Mouse (Mus musculus) megakaryocyte progenitor cell, adult 5-6 weeks (primary cell): ENCODE measurements around the gene Ccdc115. TPM values are rescaled to one million over a fixed set of nuclear protein-coding genes. Genes with fewer than 3 reads are reported as not detected.
A peak's percentile ranks its signal among the peaks of the same experiment; 100 is the strongest.
"Not testable (repeated sequence)": the region's sequence is repeated elsewhere in the genome, so short reads cannot be mapped to it uniquely, and the experiment has no call there.

Experiments
- ATAC-seq: replicated peaks from 2 replicates; pipeline ENCODE4 v1.8.0; 2016; ENCODE audit warnings: mild to moderate bottlenecking, moderate TSS enrichment, inconsistent platforms; ENCODE audit not compliant: poor library complexity
- total RNA-seq, 2 experiments: library from RNA; stranded (forward) in 1 of 2; stranded (reverse) in 1 of 2; fragments of 157-497, 149-512 nt in 1 of 2; fragments of 200-1000 nt in 1 of 2; gene quantifications; 2 replicates each; pipeline versions ENCODE4 v1.2.3 to v1.2.4; 2015 to 2017

Ccdc115 gene
- total RNA-seq, 2 experiments from 2014 or later, result 52.4 to 65.5 TPM

DNA sequence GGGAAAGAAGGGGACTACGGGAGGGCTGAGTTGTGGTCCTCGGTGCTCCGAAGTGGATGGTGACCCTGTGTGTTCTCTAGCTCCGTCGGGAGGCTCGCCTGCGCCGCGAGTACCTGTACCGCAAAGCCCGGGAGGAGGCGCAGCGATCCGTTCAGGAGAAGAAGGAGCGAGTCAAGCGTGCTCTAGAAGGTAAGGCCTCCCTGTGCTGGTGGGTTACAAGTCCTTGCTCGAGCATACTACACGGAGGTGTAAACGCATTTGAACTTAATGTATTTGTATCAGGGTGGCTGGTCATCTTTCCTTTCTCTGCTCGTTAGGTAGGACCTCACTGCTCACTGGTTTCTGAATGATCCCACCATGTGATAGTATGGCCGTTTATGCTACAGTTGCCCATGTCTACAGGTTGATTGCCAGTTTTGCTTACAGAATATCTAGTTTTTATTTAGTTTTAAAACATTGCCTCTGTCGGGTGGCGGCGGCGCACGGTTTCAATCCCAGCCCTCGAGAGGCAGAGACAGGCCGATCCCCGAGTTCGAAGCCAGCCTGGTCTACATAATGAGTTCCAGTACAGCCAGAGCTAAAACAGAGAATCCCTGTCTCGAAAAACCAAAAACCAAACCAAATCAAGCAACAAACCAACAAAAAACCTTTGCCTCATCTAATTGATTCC, 624 bp upstream of the Ccdc115 start:
- ATAC-seq, result peak; percentile 26

GRCm38 (mm10) chr1:34438381-34439051, 956 bp downstream of the Ccdc115 start:
- ATAC-seq, result no peak

DNA sequence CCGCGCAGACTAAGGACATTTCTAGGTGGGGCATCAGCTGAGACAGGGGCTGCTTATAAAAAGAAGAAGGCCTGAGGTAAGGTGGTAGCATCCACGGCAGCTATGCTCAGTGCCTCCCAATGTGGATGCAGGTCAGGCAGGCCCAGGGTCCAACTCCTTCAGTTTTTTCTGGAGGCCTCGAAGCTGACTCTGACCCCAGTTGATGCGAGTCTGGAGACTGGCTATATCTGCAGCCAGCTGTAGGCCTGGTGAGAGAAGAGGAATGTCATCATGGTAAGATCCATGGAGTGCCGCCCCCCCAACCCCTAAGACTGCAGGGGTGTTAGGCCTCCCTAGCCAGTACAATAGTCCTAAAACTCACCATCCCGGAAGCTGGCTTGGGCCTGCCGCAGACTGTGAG, 2.1 kb downstream of the Ccdc115 start:
- ATAC-seq, result not testable (repeated sequence)

GRCm38 (mm10) chr1:34436374-34436773, 3.1 kb downstream of the Ccdc115 start:
- no peak for ATAC-seq

GRCm38 (mm10) chr1:34435371-34436120, 3.9 kb downstream of the Ccdc115 start:
- ATAC-seq, result no peak

DNA sequence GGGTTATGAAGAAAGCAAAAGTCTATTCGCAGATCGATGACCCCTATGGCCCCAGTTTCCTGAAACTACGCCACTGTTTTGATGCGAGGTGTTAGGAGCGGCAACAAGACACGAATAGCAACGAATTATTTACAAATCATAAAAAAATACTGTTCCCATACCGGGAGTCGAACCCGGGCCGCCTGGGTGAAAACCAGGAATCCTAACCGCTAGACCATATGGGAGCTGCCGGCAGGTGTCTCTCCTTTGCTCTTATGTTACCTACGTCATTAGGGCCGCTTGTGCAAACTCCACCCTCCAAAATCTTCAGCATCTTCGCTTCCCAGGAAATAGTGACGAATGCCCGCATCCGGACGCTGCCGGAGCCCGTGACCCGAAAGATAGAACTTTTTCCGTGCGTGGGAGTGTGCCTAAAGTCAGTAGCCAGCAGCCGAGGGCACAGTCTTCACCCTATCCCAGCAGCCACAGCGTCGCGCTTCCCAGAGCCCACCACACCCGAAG, 4.8 kb downstream of the Ccdc115 start:
- peak; percentile 32 for ATAC-seq

DNA sequence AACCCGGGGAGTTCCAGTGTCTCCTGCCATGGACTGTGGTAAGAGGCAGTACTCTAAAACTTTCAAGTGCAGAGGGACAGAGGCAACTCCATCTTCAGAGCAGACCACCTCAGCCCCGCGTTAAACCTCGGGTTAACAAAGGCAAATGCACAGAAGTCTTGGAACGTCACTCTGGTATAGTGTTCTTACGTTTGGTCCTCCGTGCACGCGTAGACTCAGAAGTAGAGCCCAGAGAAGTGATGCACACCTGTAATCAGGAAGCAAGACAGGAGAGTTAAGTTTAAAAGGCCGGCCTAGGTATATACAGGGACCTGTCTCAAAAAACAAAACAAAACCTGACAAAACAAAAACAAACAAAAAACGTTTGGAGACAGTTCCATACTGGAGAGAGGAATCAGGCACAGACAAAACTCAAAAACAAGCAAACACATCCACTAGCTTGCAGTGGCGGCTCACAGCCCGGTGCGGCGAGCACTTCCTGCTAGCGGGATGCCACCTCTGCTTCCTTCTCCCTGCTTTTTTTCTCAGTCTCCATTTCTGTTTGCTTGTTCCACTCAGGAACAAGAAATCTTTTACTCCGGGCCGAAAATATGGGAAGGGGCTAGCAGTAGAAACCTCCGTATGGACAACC, 5.5 kb downstream of the Ccdc115 start:
- ATAC-seq, result peak; percentile 15; the same call in 1 of the 2 replicates

DNA sequence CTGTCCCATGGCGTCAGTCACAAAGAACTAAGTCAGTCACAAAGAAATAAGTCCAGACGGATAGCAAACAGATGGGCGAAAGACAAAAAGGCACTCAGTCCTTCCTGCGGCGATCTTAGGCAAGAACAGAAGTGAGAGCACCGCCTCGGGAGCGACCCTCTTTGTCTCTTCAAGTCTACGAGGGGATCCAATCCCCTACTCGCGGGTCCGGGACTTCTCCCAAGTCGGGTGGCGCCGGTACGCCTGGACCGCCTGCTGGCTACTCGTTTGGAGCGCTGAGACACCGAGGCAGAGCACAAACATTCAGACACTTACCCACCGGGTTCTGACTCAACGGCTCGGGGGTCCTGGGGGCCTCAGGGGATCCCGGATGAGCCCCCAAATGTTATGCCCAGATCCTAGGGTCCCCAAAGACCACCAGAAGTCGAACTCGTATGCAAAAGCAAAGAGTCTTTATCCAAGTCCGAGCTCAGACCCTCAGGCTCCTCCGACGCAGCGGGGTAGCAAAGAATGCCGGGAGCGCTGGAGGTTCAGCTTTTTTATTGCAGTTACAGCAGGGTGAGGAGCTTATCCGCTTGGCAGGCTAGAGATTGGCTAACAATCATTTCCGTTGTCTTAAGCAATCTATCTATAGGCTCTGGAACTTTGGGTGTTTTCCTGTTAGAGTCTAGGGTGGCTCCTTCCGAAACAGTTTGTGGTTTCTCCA, 6.5 kb downstream of the Ccdc115 start:
- ATAC-seq, result peak; percentile 68

- ATAC-seq, result no peak
These were observed 7.1 kb downstream of the Ccdc115 start for GRCm38 (mm10) chr1:34432411-34432775.

DNA sequence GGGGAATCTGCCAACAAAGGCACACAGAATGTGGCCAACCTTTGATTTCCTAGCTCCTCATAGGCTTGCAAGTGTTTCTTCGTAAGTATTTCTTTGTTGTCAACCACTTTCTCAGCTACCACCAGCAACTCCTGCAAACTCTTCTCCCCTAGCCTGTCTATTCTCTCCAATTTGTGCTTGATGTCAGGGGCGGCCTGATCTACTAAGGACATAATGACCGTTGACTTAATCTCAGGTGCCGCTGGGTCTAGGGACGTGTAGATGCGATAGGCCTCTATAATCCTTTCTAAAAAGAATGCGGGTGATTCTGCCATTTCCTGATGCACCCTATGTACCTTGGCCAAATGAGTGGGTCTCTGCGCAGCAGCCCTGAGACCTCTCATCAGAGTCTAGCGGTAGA, 8.0 kb downstream of the Ccdc115 start:
- ATAC-seq, result no peak

DNA sequence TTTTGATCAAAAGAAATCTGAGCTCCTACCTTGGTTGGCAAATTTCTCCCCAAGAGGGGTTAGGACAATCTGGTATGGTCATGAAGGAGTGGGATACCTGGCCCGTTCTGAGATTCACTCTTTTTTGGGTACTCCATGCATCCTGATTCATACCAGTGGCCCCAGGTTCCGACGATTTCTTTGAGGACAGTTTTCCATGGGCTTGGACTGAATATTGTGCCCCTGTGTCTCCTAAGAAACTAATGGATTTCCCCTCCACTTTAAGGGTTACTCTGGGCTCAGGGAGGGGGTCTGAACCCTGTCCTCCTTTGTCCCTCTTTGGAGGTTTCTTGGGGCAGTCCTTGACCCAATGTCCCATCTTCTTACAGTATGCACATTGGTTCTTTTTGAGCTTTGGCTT, 8.5 kb downstream of the Ccdc115 start:
- ATAC-seq, result no peak

DNA sequence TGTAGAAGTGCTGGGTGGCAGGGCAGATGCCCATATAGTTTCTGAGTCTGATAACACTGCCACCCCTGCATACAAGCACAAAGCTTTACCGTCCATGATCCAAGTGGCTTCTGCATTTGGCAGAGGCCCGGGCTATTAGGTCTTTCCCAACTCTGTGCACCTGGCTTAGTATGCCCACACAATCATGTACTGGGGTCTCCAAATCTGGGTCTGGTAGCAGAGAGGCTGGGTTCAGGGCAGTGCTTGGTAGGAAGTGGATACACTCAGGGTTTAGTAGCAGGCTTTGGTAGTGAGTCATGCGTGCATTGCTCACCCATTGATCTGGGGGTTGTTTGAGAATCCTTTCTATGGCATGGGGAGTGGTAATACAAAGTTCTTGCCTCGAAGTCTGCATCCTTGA, 10.2 kb downstream of the Ccdc115 start:
- ATAC-seq, result no peak

- no peak for ATAC-seq
These were observed 11.0 kb downstream of the Ccdc115 start for GRCm38 (mm10) chr1:34428466-34428865.

DNA sequence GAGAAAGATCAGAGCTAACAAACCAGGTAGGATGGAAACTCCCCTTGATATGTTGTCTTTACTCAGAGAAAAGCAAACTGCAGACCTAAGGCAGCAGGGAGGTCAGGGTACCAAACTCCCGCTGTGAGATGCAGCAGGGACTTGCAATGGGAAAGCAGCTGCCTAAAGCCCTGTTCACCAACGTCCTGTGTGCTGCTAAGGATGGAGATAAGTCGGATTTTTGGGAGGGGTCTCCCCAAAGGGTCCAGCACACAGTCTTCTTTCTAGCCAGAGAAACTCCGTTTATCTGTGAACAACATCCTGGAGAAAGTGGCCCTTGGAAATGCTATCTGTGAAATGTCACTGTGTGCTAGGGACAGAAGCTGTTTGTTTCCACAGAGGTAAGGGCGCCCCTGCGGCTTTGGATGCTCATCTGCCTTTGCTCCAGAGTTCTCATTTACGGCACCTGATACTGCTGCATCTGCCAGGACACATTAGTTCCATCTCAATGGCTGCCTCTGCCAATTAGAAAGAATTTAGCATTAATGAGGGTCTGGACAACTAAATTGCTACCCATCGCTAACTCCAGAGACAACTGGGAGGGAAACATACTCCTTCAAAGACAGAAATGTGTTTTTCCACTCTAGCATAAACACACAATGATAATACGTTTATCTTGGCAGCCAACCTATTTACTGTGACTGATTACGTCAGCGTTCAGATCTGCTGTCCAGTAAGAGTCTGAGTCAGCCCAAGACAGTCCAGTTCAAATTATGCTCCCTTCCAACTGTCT, 40.1 kb downstream of the Ccdc115 start:
- ATAC-seq, result no peak

- 0 out of 2 replicates have a peak, but pooled peaks have one; percentile 17 for ATAC-seq
These were observed 43.2 kb downstream of the Ccdc115 start for GRCm38 (mm10) chr1:34396321-34396720.

- peak; percentile 55; the same call in 1 of the 2 replicates for ATAC-seq
These were observed 50.1 kb downstream of the Ccdc115 start for GRCm38 (mm10) chr1:34389234-34389891.

DNA sequence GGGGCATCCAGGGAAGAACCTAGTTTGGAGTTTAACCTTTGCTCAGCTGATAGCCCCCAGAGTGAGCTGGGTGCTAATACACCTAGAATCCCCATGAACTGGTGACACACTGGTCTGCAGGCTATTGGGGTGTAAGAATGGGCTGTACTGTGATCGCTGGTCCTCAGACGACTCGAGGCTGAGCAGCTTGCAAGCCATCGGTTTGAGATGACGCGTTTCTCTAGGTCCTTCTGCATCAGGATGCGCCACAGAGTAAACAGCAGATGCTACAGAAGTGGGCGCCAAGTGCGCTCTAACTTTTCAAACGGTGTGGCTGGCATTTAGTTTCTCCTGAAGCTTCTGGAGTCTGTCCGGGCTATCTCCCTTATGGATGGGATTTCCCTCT, 50.6 kb downstream of the Ccdc115 start:
- ATAC-seq, result no peak

- no peak for ATAC-seq
These were observed 51.8 kb downstream of the Ccdc115 start for GRCm38 (mm10) chr1:34387346-34388327.
